ENCODE assay signal across 21 mouse cellular contexts in genomic region chr5:122110625-122111024, GRCm38 (mm10). TPM values are rescaled to one million over a fixed set of nuclear protein-coding genes. Genes with fewer than 3 reads are reported as not detected.
DNase-seq lines count a peak whose midpoint lies in the region; ATAC-seq lines count a peak whose summit lies in the region.
"Had no signal": no experiment of that assay in that cellular context is flagged by ENCODE, and none has a peak within 500 bp of the region (broad histone marks: within the 10 kb centered on the region; RNA-seq: fewer than 3 reads in every experiment).

No protein-coding gene starts in this region.

- H3K9me3 ChIP-seq in heart, embryonic 13.5 days, result no peaks in the 10 kb centered on the region
- no peaks in the 10 kb centered on the region for H3K9me3 ChIP-seq in heart, embryonic 14.5 days (ENCODE audit: control insufficient read depth, low read length)
- H3K9me3 ChIP-seq: embryonic facial prominence, embryonic 12.5 days; forebrain, embryonic 13.5 days; hindbrain, embryonic 12.5 days had no signal

- H3K4me2 ChIP-seq in heart, embryonic 13.5 days, result no peak overlapping the region
- no peak overlapping the region for H3K4me2 ChIP-seq in heart, embryonic 14.5 days (ENCODE audit: low read length)
- H3K4me2 ChIP-seq: embryonic facial prominence, embryonic 12.5 days; forebrain, embryonic 13.5 days; hindbrain, embryonic 12.5 days had no signal

- DNase-seq in heart, adult 11 months, result peak; percentile 89
- no peak for DNase-seq in heart, postnatal 36 days
- no peak for DNase-seq in heart, postnatal 25 days (ENCODE audit: low spot score)
- DNase-seq in heart, postnatal 4 days, result peak; percentile 63
- no peak for DNase-seq in ovary, adult 18-20 months (ENCODE audit: low spot score)
- DNase-seq: adrenal gland, adult 2 months; adrenal gland, postnatal 25 days; cerebellum, adult 2 months; cerebellum, postnatal 10 days; kidney, adult 8-10 months had no signal

- peak overlapping the region; percentile 55; the same call in 1 of the 2 replicates for H3K27ac ChIP-seq in heart, embryonic 13.5 days (replicated peaks)
- peak overlapping the region; percentile 6 to 33; a peak in 3 of 4 replicates for H3K27ac ChIP-seq in heart, embryonic 14.5 days (replicated peaks in 1 of 2; ENCODE audit: control insufficient read depth in 1 of 2, insufficient read depth in 1 of 2, low read depth in 2 of 2, low read length in 2 of 2)
- H3K27ac ChIP-seq: embryonic facial prominence, embryonic 12.5 days; forebrain, embryonic 13.5 days; hindbrain, embryonic 12.5 days had no signal

- H3K4me1 ChIP-seq in heart, embryonic 13.5 days, result peaks cover 25% of the 10 kb centered on the region
- H3K4me1 ChIP-seq in heart, embryonic 14.5 days (ENCODE audit: control insufficient read depth in 2 of 2, insufficient read depth in 2 of 2, low read length in 2 of 2), result peaks cover 2 to 5% of the 10 kb centered on the region in 2 experiments; a peak in 1 of 4 replicates
- H3K4me1 ChIP-seq: embryonic facial prominence, embryonic 12.5 days; forebrain, embryonic 13.5 days had no signal

- no peak for ATAC-seq in heart, embryonic 13.5 days (ENCODE audit: extremely low read depth, insufficient number of reproducible peaks, low FRiP score, low TSS enrichment)
- ATAC-seq in heart, embryonic 14.5 days (ENCODE audit: insufficient number of reproducible peaks, insufficient read depth, low FRiP score, low read depth), result peak; percentile 5; the same call in 1 of the 2 replicates
- ATAC-seq: forebrain, embryonic 13.5 days; hindbrain, embryonic 16.5 days; inflammation-experienced regulatory T-cells, adult 6 months; intestine, postnatal 0 days had no signal

- H3K9ac ChIP-seq in heart, embryonic 13.5 days, result no peak overlapping the region
- no peak overlapping the region for H3K9ac ChIP-seq in heart, embryonic 14.5 days (ENCODE audit: low read length)
- H3K9ac ChIP-seq: embryonic facial prominence, embryonic 12.5 days; forebrain, embryonic 13.5 days; hindbrain, embryonic 12.5 days had no signal

- H3K36me3 ChIP-seq in heart, embryonic 13.5 days, result peaks cover 26% of the 10 kb centered on the region
- H3K36me3 ChIP-seq in heart, embryonic 14.5 days (ENCODE audit: control insufficient read depth, insufficient read depth, low read length), result peaks cover 27% of the 10 kb centered on the region
- H3K36me3 ChIP-seq: embryonic facial prominence, embryonic 12.5 days; hindbrain, embryonic 12.5 days had no signal

- 72% methylated on average over 13 of the region's 13 CpGs for WGBS in heart, embryonic 13.5 days
- whole genome bisulfite sequencing in heart, embryonic 14.5 days, result 70% methylated on average over 13 of the region's 13 CpGs

- no peak overlapping the region for H3K4me3 ChIP-seq in heart, embryonic 13.5 days
- no peak overlapping the region for H3K4me3 ChIP-seq in heart, embryonic 14.5 days (ENCODE audit: control insufficient read depth in 1 of 2, insufficient read depth in 1 of 2, low read depth in 1 of 2, low read length in 2 of 2)
- H3K4me3 ChIP-seq: embryonic facial prominence, embryonic 12.5 days; forebrain, embryonic 13.5 days; hindbrain, embryonic 12.5 days had no signal

- no peaks in the 10 kb centered on the region for H3K27me3 ChIP-seq in heart, embryonic 13.5 days (replicated peaks)
- no peaks in the 10 kb centered on the region for H3K27me3 ChIP-seq in heart, embryonic 14.5 days (ENCODE audit: control insufficient read depth, insufficient read depth, low read length)
- H3K27me3 ChIP-seq: forebrain, embryonic 13.5 days had no signal

- intact Hi-C loops in heart, postnatal 36 days (cut with DNase I), result no loop called here
- intact Hi-C loops in heart, postnatal 25 days (cut with DNase I), result no loop called here

RNA-seq across cellular contexts. Expression of gene Myl2, which starts 9.9 kb away (rescaled TPM):
- total RNA-seq in heart, postnatal 36 days (2021), result over 10,000 TPM; 18,107 to 20,333 TPM
- 7,724 and 9,145 TPM in 2 replicates for polyA plus RNA-seq in heart, embryonic 13.5 days (2015; fragmentation: Nextera tagmentation; extraction: Ambion mirVana)
- total RNA-seq in heart, postnatal 25 days (2021), result over 10,000 TPM; 18,094 to 20,102 TPM
- 10,198 and 10,957 TPM in 2 replicates for polyA plus RNA-seq in heart, embryonic 14.5 days (2014; fragmentation: Nextera tagmentation; extraction: Ambion mirVana)
- over 10,000 TPM; 18,495 to 19,403 TPM for total RNA-seq in heart, postnatal 4 days (2021)
- total RNA-seq: adrenal gland, adult 2 months; adrenal gland, postnatal 25 days; CH12.LX had no signal
- polyA plus RNA-seq: adrenal gland, adult 2 months; intestine, postnatal 0 days had no signal

RNA-seq across cellular contexts. Expression of gene Ccdc63, which starts 30.0 kb away (rescaled TPM):
- not detected for total RNA-seq in heart, postnatal 36 days (2021)
- polyA plus RNA-seq in heart, embryonic 13.5 days (2015; fragmentation: Nextera tagmentation; extraction: Ambion mirVana), result 0.36 TPM in 1 of 2 replicates, not detected in the other
- total RNA-seq in heart, postnatal 25 days (2021), result not detected
- 0.85 TPM in 1 of 2 replicates, not detected in the other for polyA plus RNA-seq in heart, embryonic 14.5 days (2014; fragmentation: Nextera tagmentation; extraction: Ambion mirVana)
- total RNA-seq in heart, postnatal 4 days (2021), result under 1 TPM in 1 of 2 experiments, not detected in 1; 0.36 TPM
- total RNA-seq: adrenal gland, adult 2 months; adrenal gland, postnatal 25 days; heart, postnatal 14 days had no signal
- polyA plus RNA-seq: adrenal gland, adult 2 months; embryonic facial prominence, embryonic 12.5 days; forebrain, embryonic 13.5 days; hindbrain, embryonic 12.5 days; intestine, postnatal 0 days; kidney, embryonic 16.5 days had no signal

RNA-seq across cellular contexts. Expression of gene Ppp1cc, which starts 47.5 kb away (rescaled TPM):
- total RNA-seq in heart, postnatal 36 days (2021), result 100 to 1,000 TPM; 118 to 125 TPM
- 190 and 219 TPM in 2 replicates for polyA plus RNA-seq in heart, embryonic 13.5 days (2015; fragmentation: Nextera tagmentation; extraction: Ambion mirVana)
- total RNA-seq in heart, postnatal 25 days (2021), result 100 to 1,000 TPM; 113 to 128 TPM
- 229 and 248 TPM in 2 replicates for polyA plus RNA-seq in heart, embryonic 14.5 days (2014; fragmentation: Nextera tagmentation; extraction: Ambion mirVana)
- 100 to 1,000 TPM; 216 to 217 TPM for total RNA-seq in heart, postnatal 4 days (2021)

Comparison
In these comparisons a context has a peak if more than half of its experiments do, and no peak if none do; other contexts are left out.
1. DNase-seq: peak in heart, adult 11 months (single experiment) and heart, postnatal 4 days (single experiment); none in heart, postnatal 36 days (0 of 2), heart, postnatal 25 days (single experiment) and ovary, adult 18-20 months (single experiment).